Mouse (Mus musculus): Measurements from ENCODE around the gene Oxct1. TPM values are rescaled to one million over a fixed set of nuclear protein-coding genes. Genes with fewer than 3 reads are reported as not detected.

The Oxct1 gene
- polyA plus RNA-seq, 1 experiment from 2014 or later: 23.5 TPM

- no peak overlapping the region for H3K4me2 ChIP-seq (ENCODE audit: low read depth, low read length)
- H3K4me1 ChIP-seq (ENCODE audit: control insufficient read depth, low read depth, low read length): no peaks in the 10 kb centered on the region
- ATAC-seq (ENCODE audit: low read depth): no peak
- H3K27ac ChIP-seq (ENCODE audit: low read length): no peak overlapping the region
- no peaks in the 10 kb centered on the region for H3K36me3 ChIP-seq (ENCODE audit: control insufficient read depth, insufficient read depth)
- H3K27me3 ChIP-seq (ENCODE audit: control insufficient read depth, insufficient read depth, low read depth, low read length): no peaks in the 10 kb centered on the region
- no peak overlapping the region for H3K9ac ChIP-seq (ENCODE audit: low read depth, low read length)
- 49% methylated on average over 3 of the region's 3 CpGs for WGBS (ENCODE audit: insufficient replicate concordance)
- H3K4me3 ChIP-seq (ENCODE audit: low read depth, low read length): no peak overlapping the region
- H3K9me3 ChIP-seq (replicated peaks; ENCODE audit: control insufficient read depth, low read length): no peaks in the 10 kb centered on the region
Observed at GRCm38 (mm10) chr15:4124648-4125047, 98.5 kb downstream of the Oxct1 start.

GRCm38 (mm10) chr15:4138524-4138923 lies 112.3 kb downstream of the Oxct1 start:
- Histone ChIP-seq H3K27ac (ENCODE audit: low read length) (no peak overlapping the region), H3K4me2 (ENCODE audit: low read depth, low read length) (no peak overlapping the region), H3K9ac (ENCODE audit: low read depth, low read length) (no peak overlapping the region), H3K9me3 (replicated peaks; ENCODE audit: control insufficient read depth, low read length) (no peaks in the 10 kb centered on the region), H3K4me1 (ENCODE audit: control insufficient read depth, low read depth, low read length) (no peaks in the 10 kb centered on the region), H3K36me3 (ENCODE audit: control insufficient read depth, insufficient read depth) (no peaks in the 10 kb centered on the region), H3K27me3 (ENCODE audit: control insufficient read depth, insufficient read depth, low read depth, low read length) (no peaks in the 10 kb centered on the region), H3K4me3 (ENCODE audit: low read depth, low read length) (no peak overlapping the region)
- ATAC-seq (ENCODE audit: low read depth): no peak
- 44% methylated on average over 1 of the region's 1 CpGs for WGBS (ENCODE audit: insufficient replicate concordance)

- Histone ChIP-seq H3K9me3 (replicated peaks; ENCODE audit: control insufficient read depth, low read length) (no peaks in the 10 kb centered on the region), H3K27me3 (ENCODE audit: control insufficient read depth, insufficient read depth, low read depth, low read length) (no peaks in the 10 kb centered on the region), H3K36me3 (ENCODE audit: control insufficient read depth, insufficient read depth) (no peaks in the 10 kb centered on the region), H3K27ac (ENCODE audit: low read length) (no peak overlapping the region), H3K4me2 (ENCODE audit: low read depth, low read length) (no peak overlapping the region), H3K4me1 (ENCODE audit: control insufficient read depth, low read depth, low read length) (no peaks in the 10 kb centered on the region), H3K4me3 (ENCODE audit: low read depth, low read length) (no peak overlapping the region), H3K9ac (ENCODE audit: low read depth, low read length) (no peak overlapping the region)
- ATAC-seq (ENCODE audit: low read depth): no peak
- WGBS (ENCODE audit: insufficient replicate concordance): 78% methylated on average over 12 of the region's 12 CpGs
Observed at GRCm38 (mm10) chr15:4139516-4139915, 113.3 kb downstream of the Oxct1 start.

DNA sequence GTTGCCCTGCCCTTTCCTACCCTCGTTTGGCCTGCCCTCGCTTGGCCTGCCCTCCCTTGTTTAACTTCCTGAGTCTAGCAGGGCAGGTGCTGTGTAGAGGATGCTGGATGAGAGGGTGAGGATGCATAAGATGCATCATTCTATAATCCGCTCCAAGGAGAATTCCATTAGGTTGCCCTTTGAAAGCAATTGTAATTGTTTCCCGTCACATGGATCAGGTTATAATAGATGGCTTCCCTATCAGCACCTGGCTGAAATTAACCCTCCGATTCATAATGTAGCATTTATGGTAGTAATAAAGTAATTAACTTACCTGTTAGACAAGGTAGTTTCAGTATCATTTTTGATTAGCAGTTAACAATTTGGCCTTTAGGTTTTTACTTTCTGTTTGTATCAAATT lies 119.2 kb downstream of the Oxct1 start:
- Histone ChIP-seq H3K9me3 (replicated peaks; ENCODE audit: control insufficient read depth, low read length) (no peaks in the 10 kb centered on the region), H3K4me1 (ENCODE audit: control insufficient read depth, low read depth, low read length) (no peaks in the 10 kb centered on the region), H3K27me3 (ENCODE audit: control insufficient read depth, insufficient read depth, low read depth, low read length) (no peaks in the 10 kb centered on the region), H3K4me2 (ENCODE audit: low read depth, low read length) (no peak overlapping the region), H3K9ac (ENCODE audit: low read depth, low read length) (no peak overlapping the region), H3K27ac (ENCODE audit: low read length) (no peak overlapping the region), H3K4me3 (ENCODE audit: low read depth, low read length) (no peak overlapping the region), H3K36me3 (ENCODE audit: control insufficient read depth, insufficient read depth) (no peaks in the 10 kb centered on the region)
- 65% methylated on average over 5 of the region's 5 CpGs for WGBS (ENCODE audit: insufficient replicate concordance)
- no peak for ATAC-seq (ENCODE audit: low read depth)

DNA sequence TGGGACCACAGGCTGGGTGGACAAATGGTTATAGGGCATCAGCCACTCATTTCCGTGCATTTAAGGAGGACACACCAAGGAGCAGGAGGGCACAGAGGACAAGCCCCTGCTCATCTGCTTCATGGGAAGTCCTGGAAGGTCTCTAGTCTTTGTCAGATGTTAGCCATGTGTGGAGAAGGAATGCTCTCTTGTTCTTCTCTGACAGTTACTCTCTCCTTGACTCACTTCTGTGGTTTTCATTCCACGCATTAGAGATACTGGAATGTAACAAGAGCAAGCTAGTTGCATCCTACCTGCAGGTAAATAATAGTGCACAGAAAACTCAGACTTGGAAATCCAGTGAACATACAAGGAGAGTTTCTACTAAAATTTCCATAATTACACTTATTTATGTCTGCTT lies 121.5 kb downstream of the Oxct1 start:
- Histone ChIP-seq H3K27me3 (ENCODE audit: control insufficient read depth, insufficient read depth, low read depth, low read length) (no peaks in the 10 kb centered on the region), H3K9me3 (replicated peaks; ENCODE audit: control insufficient read depth, low read length) (no peaks in the 10 kb centered on the region), H3K9ac (ENCODE audit: low read depth, low read length) (no peak overlapping the region), H3K4me3 (ENCODE audit: low read depth, low read length) (no peak overlapping the region), H3K36me3 (ENCODE audit: control insufficient read depth, insufficient read depth) (no peaks in the 10 kb centered on the region), H3K4me1 (ENCODE audit: control insufficient read depth, low read depth, low read length) (no peaks in the 10 kb centered on the region), H3K4me2 (ENCODE audit: low read depth, low read length) (no peak overlapping the region), H3K27ac (ENCODE audit: low read length) (no peak overlapping the region)
- 73% methylated on average over 2 of the region's 2 CpGs for WGBS (ENCODE audit: insufficient replicate concordance)
- no peak for ATAC-seq (ENCODE audit: low read depth)

GRCm38 (mm10) chr15:4148649-4149389 lies 122.6 kb downstream of the Oxct1 start:
- Histone ChIP-seq H3K27ac (ENCODE audit: low read length) (no peak overlapping the region), H3K4me3 (ENCODE audit: low read depth, low read length) (no peak overlapping the region), H3K4me2 (ENCODE audit: low read depth, low read length) (no peak overlapping the region), H3K4me1 (ENCODE audit: control insufficient read depth, low read depth, low read length) (no peaks in the 10 kb centered on the region), H3K27me3 (ENCODE audit: control insufficient read depth, insufficient read depth, low read depth, low read length) (no peaks in the 10 kb centered on the region), H3K36me3 (ENCODE audit: control insufficient read depth, insufficient read depth) (no peaks in the 10 kb centered on the region), H3K9ac (ENCODE audit: low read depth, low read length) (no peak overlapping the region), H3K9me3 (replicated peaks; ENCODE audit: control insufficient read depth, low read length) (no peaks in the 10 kb centered on the region)
- 72% methylated on average over 8 of the region's 8 CpGs for WGBS (ENCODE audit: insufficient replicate concordance)
- ATAC-seq (ENCODE audit: low read depth): no peak

DNA sequence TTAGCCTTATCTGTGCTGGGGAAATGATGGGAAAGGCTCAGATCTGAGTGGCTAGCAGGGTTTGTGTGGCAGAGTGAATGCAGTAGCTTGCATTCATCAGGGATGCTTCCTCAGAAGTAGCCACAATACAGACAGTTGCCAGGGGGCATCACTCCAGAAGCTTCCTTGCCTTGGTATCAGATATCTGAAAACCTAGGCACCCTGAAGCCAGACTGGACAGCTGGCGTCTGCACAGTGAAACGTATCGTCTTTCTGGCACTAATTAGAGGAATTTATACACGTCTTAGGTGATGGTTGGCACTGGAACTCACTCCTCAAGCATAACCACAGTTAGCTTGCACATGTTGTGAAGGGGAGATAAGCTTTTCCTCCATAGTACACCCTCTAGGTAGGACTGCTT lies 128.5 kb downstream of the Oxct1 start:
- WGBS (ENCODE audit: insufficient replicate concordance): 70% methylated on average over 4 of the region's 4 CpGs
- Histone ChIP-seq H3K9ac (ENCODE audit: low read depth, low read length) (no peak overlapping the region), H3K27ac (ENCODE audit: low read length) (no peak overlapping the region), H3K36me3 (ENCODE audit: control insufficient read depth, insufficient read depth) (no peaks in the 10 kb centered on the region), H3K4me3 (ENCODE audit: low read depth, low read length) (no peak overlapping the region), H3K9me3 (replicated peaks; ENCODE audit: control insufficient read depth, low read length) (no peaks in the 10 kb centered on the region), H3K4me2 (ENCODE audit: low read depth, low read length) (no peak overlapping the region), H3K4me1 (ENCODE audit: control insufficient read depth, low read depth, low read length) (no peaks in the 10 kb centered on the region), H3K27me3 (ENCODE audit: control insufficient read depth, insufficient read depth, low read depth, low read length) (no peaks in the 10 kb centered on the region)
- ATAC-seq (ENCODE audit: low read depth): no peak

DNA sequence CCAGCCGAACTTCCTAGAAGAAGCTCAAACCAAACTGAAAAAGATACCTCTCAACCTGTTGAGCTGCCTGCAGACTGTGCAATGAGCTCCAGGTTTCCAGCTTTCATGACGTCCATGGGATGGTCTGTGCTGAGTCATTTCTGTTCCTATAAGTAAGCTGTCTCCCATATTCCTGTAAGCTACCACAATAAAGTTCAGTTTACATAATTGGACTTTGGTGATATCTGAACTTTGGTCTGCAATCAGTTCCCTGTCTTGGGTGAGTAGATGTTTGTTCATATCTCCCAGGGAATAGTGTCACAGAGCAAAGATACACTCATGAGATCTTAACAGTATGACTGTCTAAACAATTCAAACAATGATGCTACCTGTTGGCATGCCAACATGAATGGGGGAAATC lies 141.8 kb downstream of the Oxct1 start:
- Histone ChIP-seq H3K9me3 (replicated peaks; ENCODE audit: control insufficient read depth, low read length) (no peaks in the 10 kb centered on the region), H3K4me2 (ENCODE audit: low read depth, low read length) (no peak overlapping the region), H3K4me3 (ENCODE audit: low read depth, low read length) (no peak overlapping the region), H3K27me3 (ENCODE audit: control insufficient read depth, insufficient read depth, low read depth, low read length) (no peaks in the 10 kb centered on the region), H3K36me3 (ENCODE audit: control insufficient read depth, insufficient read depth) (no peaks in the 10 kb centered on the region), H3K27ac (ENCODE audit: low read length) (no peak overlapping the region), H3K4me1 (ENCODE audit: control insufficient read depth, low read depth, low read length) (no peaks in the 10 kb centered on the region), H3K9ac (ENCODE audit: low read depth, low read length) (no peak overlapping the region)
- 35% methylated on average over 2 of the region's 2 CpGs for WGBS (ENCODE audit: insufficient replicate concordance)
- no peak for ATAC-seq (ENCODE audit: low read depth)

DNA sequence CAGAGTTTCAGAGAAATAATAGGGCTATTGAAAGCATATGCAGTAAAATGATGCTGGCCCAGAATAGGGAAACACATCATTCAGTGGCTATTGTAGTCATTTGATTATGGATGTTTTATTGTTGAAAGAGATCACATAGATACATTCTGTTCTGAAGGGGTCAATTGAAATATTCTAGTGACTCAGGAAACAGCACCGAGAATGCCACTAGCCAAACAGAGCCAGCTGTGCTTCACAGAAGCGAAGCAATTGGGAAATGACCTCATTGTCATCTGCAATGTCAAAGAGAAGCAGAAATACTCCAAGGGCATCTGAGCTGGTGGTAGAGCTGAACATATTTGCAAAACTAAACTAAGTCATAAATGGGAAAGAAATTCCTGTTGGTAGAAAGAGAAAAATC lies 145.4 kb downstream of the Oxct1 start:
- Histone ChIP-seq H3K4me1 (ENCODE audit: control insufficient read depth, low read depth, low read length) (no peaks in the 10 kb centered on the region), H3K4me3 (ENCODE audit: low read depth, low read length) (no peak overlapping the region), H3K9me3 (replicated peaks; ENCODE audit: control insufficient read depth, low read length) (no peaks in the 10 kb centered on the region), H3K27ac (ENCODE audit: low read length) (no peak overlapping the region), H3K9ac (ENCODE audit: low read depth, low read length) (no peak overlapping the region), H3K4me2 (ENCODE audit: low read depth, low read length) (no peak overlapping the region), H3K27me3 (ENCODE audit: control insufficient read depth, insufficient read depth, low read depth, low read length) (no peaks in the 10 kb centered on the region), H3K36me3 (ENCODE audit: control insufficient read depth, insufficient read depth) (no peaks in the 10 kb centered on the region)
- WGBS (ENCODE audit: insufficient replicate concordance): 45% methylated on average over 2 of the region's 2 CpGs
- no peak for ATAC-seq (ENCODE audit: low read depth)

Data from liver, embryonic 16.5 days (tissue).